Mouse (Mus musculus) brown adipose tissue, adult 24 weeks (tissue): ENCODE results near the gene Olfr984. TPM values are rescaled to one million over a fixed set of nuclear protein-coding genes. Genes with fewer than 3 reads are reported as not detected.

Source experiments
- polyA plus RNA-seq: library from polyadenylated mRNA; stranded (reverse); fragments of >200 nt; gene quantifications from 2 replicates; pipeline ENCODE4 v1.2.4, GENCODE M21; 2012; ENCODE audit not compliant: missing spikeins, insufficient read depth, insufficient read length

The Olfr984 gene
- polyA plus RNA-seq, 1 experiment, result not detected

Other genes starting within 250 kb of the Olfr984 start
- not detected in 2 replicates for gene Olfr972, start 247.8 kb downstream of the Olfr984 start, polyA plus RNA-seq
- gene Olfr229, start 206.9 kb downstream of the Olfr984 start, polyA plus RNA-seq, result not detected in 2 replicates
- not detected in 2 replicates for gene Olfr974, start 176.7 kb downstream of the Olfr984 start, polyA plus RNA-seq
- not detected in 2 replicates for gene Olfr975, start 162.2 kb downstream of the Olfr984 start, polyA plus RNA-seq
- not detected in 2 replicates for gene Olfr976, start 153.1 kb downstream of the Olfr984 start, polyA plus RNA-seq
- not detected in 2 replicates for gene Olfr978, start 122.1 kb downstream of the Olfr984 start, polyA plus RNA-seq
- gene Olfr979, start 110.7 kb downstream of the Olfr984 start, polyA plus RNA-seq, result not detected in 2 replicates
- gene Olfr980, start 104.6 kb downstream of the Olfr984 start, polyA plus RNA-seq, result not detected in 2 replicates
- gene Olfr981, start 92.7 kb downstream of the Olfr984 start, polyA plus RNA-seq, result not detected in 2 replicates
- not detected in 2 replicates for gene Olfr982, start 40.4 kb downstream of the Olfr984 start, polyA plus RNA-seq
- not detected in 2 replicates for gene Olfr983, start 20.6 kb downstream of the Olfr984 start, polyA plus RNA-seq
- not detected in 2 replicates for gene Olfr985, start 16.0 kb upstream of the Olfr984 start, polyA plus RNA-seq
- gene Tmem225, start 33.9 kb upstream of the Olfr984 start, polyA plus RNA-seq, result not detected in 2 replicates
- gene Olfr986, start 66.7 kb upstream of the Olfr984 start, polyA plus RNA-seq, result not detected in 2 replicates
- 0.95 and 1.5 TPM in 2 replicates for gene Zfp202, start 78.1 kb upstream of the Olfr984 start, polyA plus RNA-seq
- 0.38 TPM in 1 of 2 replicates, not detected in the other for gene Scn3b, start 155.0 kb upstream of the Olfr984 start, polyA plus RNA-seq